Mouse (Mus musculus): ENCODE measurements around the gene Mcrip2. TPM values are rescaled to one million over a fixed set of nuclear protein-coding genes. Genes with fewer than 3 reads are reported as not detected.
A peak's percentile ranks its signal among the peaks of the same experiment; 100 is the strongest.

Gene Mcrip2
- total RNA-seq, 1 experiment from 2014 or later: 5.7 TPM

- no peak for ATAC-seq (replicated peaks; ENCODE audit: insufficient number of reproducible peaks, low FRiP score, low TSS enrichment, poor library complexity, severe bottlenecking)
Observed at GRCm38 (mm10) chr17:25828223-25828594, 40.4 kb downstream of the Mcrip2 start.

DNA sequence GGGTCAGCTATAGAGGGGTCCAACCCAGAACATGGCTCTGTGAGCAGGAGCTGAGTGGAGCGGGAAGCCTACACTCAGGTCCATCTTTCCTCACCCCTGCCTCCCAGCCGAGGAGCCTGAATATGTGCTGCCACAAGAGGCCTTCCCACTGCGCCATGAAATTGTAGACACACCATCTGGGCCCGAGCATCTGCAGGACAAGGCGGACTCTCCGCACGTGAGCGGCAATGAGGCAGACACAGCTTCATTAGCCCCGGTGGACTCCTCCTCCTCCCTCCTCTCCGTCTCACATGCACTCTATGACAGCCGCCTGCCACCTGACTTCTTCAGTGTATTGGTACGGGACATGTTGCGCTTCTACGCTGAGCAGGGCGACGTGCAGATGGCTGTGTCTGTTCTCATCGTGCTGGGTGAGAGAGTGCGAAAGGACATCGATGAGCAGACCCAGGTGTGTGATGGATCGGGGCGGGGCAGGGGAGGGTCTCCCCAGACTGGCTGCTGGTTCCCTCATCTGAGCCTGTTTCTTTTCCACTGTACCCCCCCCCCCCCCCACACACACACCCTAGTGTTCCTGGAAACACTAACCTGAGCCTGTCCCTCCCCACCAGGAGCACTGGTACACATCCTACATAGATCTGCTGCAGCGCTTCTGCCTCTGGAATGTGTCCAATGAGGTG lies 40.9 kb downstream of the Mcrip2 start:
- ATAC-seq (replicated peaks; ENCODE audit: insufficient number of reproducible peaks, low FRiP score, low TSS enrichment, poor library complexity, severe bottlenecking): no peak

GRCm38 (mm10) chr17:25827011-25827410 lies 41.6 kb downstream of the Mcrip2 start:
- ATAC-seq (replicated peaks; ENCODE audit: insufficient number of reproducible peaks, low FRiP score, low TSS enrichment, poor library complexity, severe bottlenecking): no peak

- ATAC-seq (replicated peaks; ENCODE audit: insufficient number of reproducible peaks, low FRiP score, low TSS enrichment, poor library complexity, severe bottlenecking): no peak
Observed at GRCm38 (mm10) chr17:25825984-25826570, 42.5 kb downstream of the Mcrip2 start.

DNA sequence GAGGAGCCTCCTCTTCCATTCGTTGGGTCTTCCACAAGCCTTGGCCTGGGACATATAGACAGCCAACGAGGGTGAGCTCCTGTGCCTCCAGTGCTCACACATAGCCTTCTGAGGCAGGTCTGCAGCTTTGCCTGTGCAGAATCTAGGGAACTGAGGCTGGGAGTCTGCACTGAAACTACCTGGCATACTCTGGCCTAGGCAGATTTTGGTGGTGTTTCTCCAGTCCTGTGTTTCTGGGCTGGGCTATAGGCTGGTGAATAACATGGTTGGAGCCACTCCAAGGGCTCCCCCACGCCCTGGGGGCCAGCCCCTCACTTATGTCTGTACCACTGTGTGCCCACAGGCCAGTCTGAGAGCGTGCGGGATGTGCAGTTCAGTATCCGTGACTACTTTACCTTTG lies 43.3 kb downstream of the Mcrip2 start:
- ATAC-seq (replicated peaks; ENCODE audit: insufficient number of reproducible peaks, low FRiP score, low TSS enrichment, poor library complexity, severe bottlenecking): no peak

- no peak for ATAC-seq (replicated peaks; ENCODE audit: insufficient number of reproducible peaks, low FRiP score, low TSS enrichment, poor library complexity, severe bottlenecking)
Observed at GRCm38 (mm10) chr17:25824362-25825142, 44.0 kb downstream of the Mcrip2 start.

DNA sequence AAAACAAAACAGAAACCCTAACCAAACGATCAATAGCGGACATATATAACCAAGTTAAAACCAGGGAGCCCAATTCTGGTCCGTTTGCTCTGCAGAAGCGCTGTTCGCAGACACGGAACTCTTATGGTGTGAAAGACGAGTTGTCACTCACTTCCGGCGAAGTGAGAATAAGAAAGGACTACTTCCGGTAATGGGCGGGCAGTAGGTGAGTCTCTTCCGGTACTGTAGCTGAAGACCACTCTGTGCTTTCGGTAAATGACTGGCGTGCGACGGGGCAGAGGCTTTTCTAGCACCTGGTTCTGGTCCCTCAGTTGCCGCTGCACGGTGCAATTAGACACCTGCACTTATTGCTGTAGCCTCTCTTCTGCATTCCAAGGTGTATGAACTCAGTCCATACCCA lies 45.1 kb downstream of the Mcrip2 start, which contains the start of gene Wdr24:
Gene Wdr24, plus strand, starts transcription at position 176 of the 400 bp plus-strand sequence.
- ATAC-seq (replicated peaks; ENCODE audit: insufficient number of reproducible peaks, low FRiP score, low TSS enrichment, poor library complexity, severe bottlenecking): peak; percentile 83

DNA sequence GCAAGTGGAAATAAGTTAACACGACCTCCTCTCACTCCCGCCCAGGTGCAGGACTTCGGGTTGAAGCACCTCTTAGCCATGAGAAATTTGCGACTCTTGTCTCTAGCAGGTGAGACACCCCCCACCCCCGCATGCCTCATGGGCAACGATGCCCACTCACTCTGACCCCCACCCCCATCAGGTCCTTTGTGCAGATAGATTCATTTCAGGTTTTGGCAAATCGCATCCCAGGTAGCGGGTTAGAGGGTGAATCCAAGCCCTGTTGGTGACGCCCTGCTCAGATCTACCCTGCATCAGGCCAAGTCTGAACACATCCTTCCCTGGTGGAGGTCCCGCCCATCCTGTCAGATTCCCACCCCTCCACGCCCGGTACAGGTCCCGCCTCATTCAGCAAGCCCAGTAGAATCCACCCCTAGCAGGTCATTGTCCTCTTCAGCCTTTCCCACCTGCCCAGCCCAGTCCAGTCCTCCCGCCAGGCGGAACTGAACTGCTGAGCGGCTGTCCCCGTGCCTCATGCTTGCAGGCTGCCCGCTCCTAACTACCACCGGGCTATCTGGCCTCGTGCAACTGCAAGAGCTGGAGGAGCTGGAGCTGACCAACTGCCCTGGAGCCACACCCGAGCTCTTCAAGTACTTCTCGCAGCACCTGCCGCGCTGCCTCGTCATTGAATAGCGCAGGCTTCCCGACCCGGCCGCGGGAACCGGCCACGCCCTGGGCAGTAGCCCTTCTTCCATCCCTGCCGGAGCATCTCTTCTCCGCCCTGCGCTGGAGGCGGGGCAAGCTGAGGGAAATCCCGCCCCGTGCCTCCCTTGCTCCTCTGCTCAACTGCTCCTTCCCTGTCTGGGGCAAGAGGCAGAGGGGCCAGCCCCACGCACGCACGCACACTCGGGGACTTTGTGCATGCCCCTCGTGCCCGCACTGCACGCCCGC lies 49.4 kb downstream of the Mcrip2 start:
- no peak for ATAC-seq (replicated peaks; ENCODE audit: insufficient number of reproducible peaks, low FRiP score, low TSS enrichment, poor library complexity, severe bottlenecking)

DNA sequence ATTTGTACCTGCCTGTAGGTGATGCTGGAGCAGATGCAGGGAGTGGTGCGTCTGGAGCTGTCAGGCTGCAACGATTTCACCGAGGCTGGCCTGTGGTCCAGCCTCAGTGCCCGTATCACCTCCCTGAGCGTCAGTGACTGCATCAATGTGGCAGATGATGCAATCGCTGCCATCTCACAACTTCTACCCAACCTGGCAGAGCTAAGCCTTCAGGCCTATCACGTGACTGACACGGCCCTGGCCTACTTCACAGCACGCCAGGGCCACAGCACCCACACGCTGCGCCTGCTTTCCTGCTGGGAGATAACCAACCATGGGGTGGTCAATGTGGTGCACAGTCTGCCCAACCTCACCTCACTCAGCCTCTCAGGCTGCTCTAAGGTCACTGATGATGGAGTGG lies 50.9 kb downstream of the Mcrip2 start:
- ATAC-seq (replicated peaks; ENCODE audit: insufficient number of reproducible peaks, low FRiP score, low TSS enrichment, poor library complexity, severe bottlenecking): no peak

Other genes with a start within 250 kb of the Mcrip2 start
- not detected in 3 replicates for gene Gng13, start 151.6 kb downstream of the Mcrip2 start, total RNA-seq (2017)
- gene Chtf18, start 141.3 kb downstream of the Mcrip2 start, total RNA-seq (2017): 1.1 to 5.0 TPM (median 3.0 TPM) in 3 replicates
- gene Rpusd1, start 141.1 kb downstream of the Mcrip2 start, total RNA-seq (2017): 0.95 to 2.5 TPM in 2 of 3 replicates, not detected in the other
- not detected in 3 replicates for gene Mslnl, start 132.7 kb downstream of the Mcrip2 start, total RNA-seq (2017)
- not detected in 3 replicates for gene Msln, start 114.4 kb downstream of the Mcrip2 start, total RNA-seq (2017)
- gene Narfl, start 95.0 kb downstream of the Mcrip2 start, total RNA-seq (2017): 22.3 to 32.1 TPM (median 27.3 TPM) in 3 replicates
- gene Haghl, start 83.1 kb downstream of the Mcrip2 start, total RNA-seq (2017): 16.0 to 49.1 TPM (median 25.3 TPM) in 3 replicates
- gene Ccdc78, start 82.2 kb downstream of the Mcrip2 start, total RNA-seq (2017): not detected in 3 replicates
- gene Fam173a, start 75.9 kb downstream of the Mcrip2 start, total RNA-seq (2017): 30.7 to 53.7 TPM (median 38.7 TPM) in 3 replicates
- gene AC134908.4, start 73.1 kb downstream of the Mcrip2 start, total RNA-seq (2017): not detected in 3 replicates
- gene Metrn, start 71.6 kb downstream of the Mcrip2 start, total RNA-seq (2017): 5.1 to 6.4 TPM (median 6.1 TPM) in 3 replicates
- not detected in 3 replicates for gene Fbxl16, start 59.7 kb downstream of the Mcrip2 start, total RNA-seq (2017)
- 10.7 to 16.6 TPM (median 15.6 TPM) in 3 replicates for gene Wdr24, start 45.1 kb downstream of the Mcrip2 start, total RNA-seq (2017)
- gene Jmjd8, start 39.9 kb downstream of the Mcrip2 start, total RNA-seq (2017): 7.9 to 20.3 TPM (median 11.0 TPM) in 3 replicates
- 74.5 to 81.4 TPM (median 75.3 TPM) in 3 replicates for gene Stub1, start 35.4 kb downstream of the Mcrip2 start, total RNA-seq (2017)
- 1.8 TPM in 1 of 3 replicates, not detected in the others for gene Rhbdl1, start 31.5 kb downstream of the Mcrip2 start, total RNA-seq (2017)
- 0.43 to 2.9 TPM (median 2.1 TPM) in 3 replicates for gene Gm20683, start 27.0 kb downstream of the Mcrip2 start, total RNA-seq (2017)
- 17.6 to 38.7 TPM (median 34.3 TPM) in 3 replicates for gene Rhot2, start 23.9 kb downstream of the Mcrip2 start, total RNA-seq (2017)
- 2.9 to 7.7 TPM (median 3.4 TPM) in 3 replicates for gene Wdr90, start 7.3 kb downstream of the Mcrip2 start, total RNA-seq (2017)
- 1.3 to 10.0 TPM (median 7.0 TPM) in 3 replicates for gene Mettl26, start 6.3 kb upstream of the Mcrip2 start, total RNA-seq (2017)
- 1.0 to 2.1 TPM (median 1.4 TPM) in 3 replicates for gene Wfikkn1, start 12.1 kb upstream of the Mcrip2 start, total RNA-seq (2017)
- 3.5 to 7.1 TPM (median 3.8 TPM) in 3 replicates for gene Rab40c, start 51.0 kb upstream of the Mcrip2 start, total RNA-seq (2017)
- 13.5 to 34.1 TPM (median 18.4 TPM) in 3 replicates for gene Pigq, start 76.2 kb upstream of the Mcrip2 start, total RNA-seq (2017)
- gene Nhlrc4, start 76.2 kb upstream of the Mcrip2 start, total RNA-seq (2017): not detected in 3 replicates
- gene A930017K11Rik, start 83.8 kb upstream of the Mcrip2 start, total RNA-seq (2017): not detected in 3 replicates
- 2.3 to 6.6 TPM (median 6.1 TPM) in 3 replicates for gene Capn15, start 117.0 kb upstream of the Mcrip2 start, total RNA-seq (2017)
- 0.32 to 4.0 TPM (median 1.2 TPM) in 3 replicates for gene Rab11fip3, start 200.8 kb upstream of the Mcrip2 start, total RNA-seq (2017)
- gene Decr2, start 221.6 kb upstream of the Mcrip2 start, total RNA-seq (2017): 7.7 to 13.9 TPM (median 12.5 TPM) in 3 replicates
- 1.1 TPM in 1 of 3 replicates, not detected in the others for gene Nme4, start 226.8 kb upstream of the Mcrip2 start, total RNA-seq (2017)
- 7.4 to 10.9 TPM (median 8.5 TPM) in 3 replicates for gene Tmem8, start 244.5 kb upstream of the Mcrip2 start, total RNA-seq (2017)

All from monocyte, adult 5-6 weeks (primary cell).